Mouse (Mus musculus) gastrocnemius, adult 18-20 months (tissue): ENCODE data around the gene Tk1. TPM values are rescaled to one million over a fixed set of nuclear protein-coding genes. Genes with fewer than 3 reads are reported as not detected.

Experiments used
- DNase-seq: peaks from one replicate; pipeline ENCODE4 v3.0.0; 2021; ENCODE audit warnings: low spot score
- total RNA-seq, 2 experiments: library from RNA; stranded (reverse); gene quantifications; 2 replicates each; pipeline ENCODE4 v1.2.3; 2021

The Tk1 gene
- total RNA-seq, 2 experiments from 2014 or later, result 3.0 to 4.7 TPM

- DNase-seq, result no peak
Observed at GRCm38 (mm10) chr11:117772352-117772751, 53.5 kb downstream of the Tk1 start.

- no peak for DNase-seq
Observed at GRCm38 (mm10) chr11:117770407-117770806, 55.5 kb downstream of the Tk1 start.

- no peak for DNase-seq
Observed at GRCm38 (mm10) chr11:117769683-117770047, 56.2 kb downstream of the Tk1 start.

GRCm38 (mm10) chr11:117768725-117769682, 56.9 kb downstream of the Tk1 start:
- no peak for DNase-seq

- DNase-seq, result no peak
Observed at GRCm38 (mm10) chr11:117766275-117766674, 59.6 kb downstream of the Tk1 start.

Other genes with a start within 250 kb of the Tk1 start
- gene Tnrc6c, start 171.8 kb downstream of the Tk1 start, total RNA-seq, result 10 to 100 TPM; 20.2 to 20.5 TPM
- under 1 TPM; 0.64 to 0.78 TPM for gene Tmc8, start 44.0 kb downstream of the Tk1 start, total RNA-seq
- 1 to 10 TPM; 2.5 to 4.9 TPM for gene Tmc6, start 43.9 kb downstream of the Tk1 start, total RNA-seq
- not detected for gene 6030468B19Rik, start 28.4 kb downstream of the Tk1 start, total RNA-seq
- gene Gm20708, start 16.4 kb downstream of the Tk1 start, total RNA-seq, result under 1 TPM; 0.47 to 0.68 TPM
- 100 to 1,000 TPM; 182 to 192 TPM for gene Syngr2, start 16.4 kb downstream of the Tk1 start, total RNA-seq
- gene Afmid, start 168 bp downstream of the Tk1 start, total RNA-seq, result 1 to 10 TPM; 2.8 to 4.5 TPM
- gene Birc5, start 23.2 kb upstream of the Tk1 start, total RNA-seq, result not detected
- not detected for gene Tmem235, start 34.7 kb upstream of the Tk1 start, total RNA-seq
- 1 to 10 TPM; 3.6 to 4.3 TPM for gene Tha1, start 47.4 kb upstream of the Tk1 start, total RNA-seq
- 1 to 10 TPM; 3.1 to 6.6 TPM for gene Socs3, start 144.0 kb upstream of the Tk1 start, total RNA-seq
- gene Pgs1, start 160.2 kb upstream of the Tk1 start, total RNA-seq, result 10 to 100 TPM; 17.6 to 18.5 TPM